Mouse (Mus musculus): ENCODE measurements around the gene Tmx2. TPM values are rescaled to one million over a fixed set of nuclear protein-coding genes. Genes with fewer than 3 reads are reported as not detected.
A peak's percentile ranks its signal among the peaks of the same experiment; 100 is the strongest.

Tmx2 gene
- total and polyA plus RNA-seq, 3 experiments: 4.0 to 96.2 (median 66.2) TPM

GRCm38 (mm10) chr2:84660253-84660652 lies 18.7 kb downstream of the Tmx2 start:
- no peak overlapping the region for H3K4me3 ChIP-seq (ENCODE audit: low read depth, low read length)
- TF ChIP-seq GATA1 (IDR thresholded peaks at IDR 0.05; ENCODE audit: borderline replicate concordance, low read length) (no peak), GATA2 (IDR thresholded peaks at IDR 0.05; ENCODE audit: borderline replicate concordance, low read depth, low read length) (no peak), CTCF (IDR thresholded peaks at IDR 0.05; ENCODE audit: low read depth, low read length) (no peak), POLR2AphosphoS5 (IDR thresholded peaks at IDR 0.05; ENCODE audit: insufficient replicate concordance, low read depth, low read length) (no peak), TAL1 (conservative IDR thresholded peaks at IDR 0.05; ENCODE audit: low read depth, low read length) (no peak)
- peak; percentile 34 for DNase-seq (ENCODE audit: low spot score)
- ATAC-seq (ENCODE audit: extremely low read depth, insufficient number of reproducible peaks, low FRiP score, poor library complexity, severe bottlenecking): peak; percentile 79; the same call in 1 of the 2 replicates
- no peaks in the 10 kb centered on the region for H3K36me3 ChIP-seq (replicated peaks)
- H3K4me1 ChIP-seq (ENCODE audit: insufficient read depth, low read depth, low read length): peaks cover 12% of the 10 kb centered on the region
- H3K9me3 ChIP-seq (replicated peaks): no peaks in the 10 kb centered on the region; the same call in 1 of the 2 replicates
- no peaks in the 10 kb centered on the region for H3K27me3 ChIP-seq (ENCODE audit: insufficient read depth, low read length)

- ATAC-seq (ENCODE audit: extremely low read depth, insufficient number of reproducible peaks, low FRiP score, poor library complexity, severe bottlenecking): no peak
- no peak for DNase-seq (ENCODE audit: low spot score)
- Histone ChIP-seq H3K9me3 (replicated peaks) (no peaks in the 10 kb centered on the region; the same call in 1 of the 2 replicates), H3K36me3 (replicated peaks) (no peaks in the 10 kb centered on the region), H3K4me3 (ENCODE audit: low read depth, low read length) (no peak within 1 kb of the TSS; the same call in 1 of the 2 replicates), H3K4me1 (ENCODE audit: insufficient read depth, low read depth, low read length) (peaks cover 12% of the 10 kb centered on the region), H3K27me3 (ENCODE audit: insufficient read depth, low read length) (no peaks in the 10 kb centered on the region)
- no peak for TF ChIP-seq POLR2AphosphoS5 (IDR thresholded peaks at IDR 0.05; ENCODE audit: insufficient replicate concordance, low read depth, low read length)
- TF ChIP-seq TAL1 (conservative IDR thresholded peaks at IDR 0.05; ENCODE audit: low read depth, low read length): no peak
- no peak for TF ChIP-seq GATA1 (IDR thresholded peaks at IDR 0.05; ENCODE audit: borderline replicate concordance, low read length)
- TF ChIP-seq CTCF (IDR thresholded peaks at IDR 0.05; ENCODE audit: low read depth, low read length): no peak
- TF ChIP-seq GATA2 (IDR thresholded peaks at IDR 0.05; ENCODE audit: borderline replicate concordance, low read depth, low read length): no peak
Measured at GRCm38 (mm10) chr2:84658806-84659205, 20.1 kb downstream of the Tmx2 start, which contains the start of gene Btbd18. Btbd18 (plus strand) TSS chr2:84659079.

- no peak overlapping the region for H3K4me3 ChIP-seq (ENCODE audit: low read depth, low read length)
- peaks cover 14% of the 10 kb centered on the region for H3K4me1 ChIP-seq (ENCODE audit: insufficient read depth, low read depth, low read length)
- H3K36me3 ChIP-seq (replicated peaks): no peaks in the 10 kb centered on the region
- no peaks in the 10 kb centered on the region; the same call in 1 of the 2 replicates for H3K9me3 ChIP-seq (replicated peaks)
- TF ChIP-seq TAL1 (conservative IDR thresholded peaks at IDR 0.05; ENCODE audit: low read depth, low read length): no peak
- DNase-seq (ENCODE audit: low spot score): no peak
- H3K27me3 ChIP-seq (ENCODE audit: insufficient read depth, low read length): no peaks in the 10 kb centered on the region
- no peak for ATAC-seq (ENCODE audit: extremely low read depth, insufficient number of reproducible peaks, low FRiP score, poor library complexity, severe bottlenecking)
Measured at GRCm38 (mm10) chr2:84655864-84656263, 23.1 kb downstream of the Tmx2 start.

GRCm38 (mm10) chr2:84653354-84653753 lies 25.6 kb downstream of the Tmx2 start:
- Histone ChIP-seq H3K4me3 (ENCODE audit: low read depth, low read length) (no peak overlapping the region), H3K27me3 (ENCODE audit: insufficient read depth, low read length) (no peaks in the 10 kb centered on the region), H3K36me3 (replicated peaks) (no peaks in the 10 kb centered on the region), H3K4me1 (ENCODE audit: insufficient read depth, low read depth, low read length) (peaks cover 9% of the 10 kb centered on the region), H3K9me3 (replicated peaks) (no peaks in the 10 kb centered on the region)
- no peak for DNase-seq (ENCODE audit: low spot score)
- no peak for TF ChIP-seq TAL1 (conservative IDR thresholded peaks at IDR 0.05; ENCODE audit: low read depth, low read length)
- no peak for TF ChIP-seq GATA2 (IDR thresholded peaks at IDR 0.05; ENCODE audit: borderline replicate concordance, low read depth, low read length)
- no peak for TF ChIP-seq CTCF (IDR thresholded peaks at IDR 0.05; ENCODE audit: low read depth, low read length)
- no peak for TF ChIP-seq POLR2AphosphoS5 (IDR thresholded peaks at IDR 0.05; ENCODE audit: insufficient replicate concordance, low read depth, low read length)
- TF ChIP-seq GATA1 (IDR thresholded peaks at IDR 0.05; ENCODE audit: borderline replicate concordance, low read length): no peak
- no peak for ATAC-seq (ENCODE audit: extremely low read depth, insufficient number of reproducible peaks, low FRiP score, poor library complexity, severe bottlenecking)

GRCm38 (mm10) chr2:84650464-84651195 lies 28.3 kb downstream of the Tmx2 start, which contains the start of gene Ctnnd1:
Ctnnd1 (minus strand) TSS chr2:84650765.
- DNase-seq (ENCODE audit: low spot score) (peak; percentile 90), ATAC-seq (ENCODE audit: extremely low read depth, insufficient number of reproducible peaks, low FRiP score, poor library complexity, severe bottlenecking) (peak; percentile 98)
- Histone ChIP-seq H3K36me3 (replicated peaks) (peaks cover 11% of the 10 kb centered on the region), H3K27me3 (ENCODE audit: insufficient read depth, low read length) (no peaks in the 10 kb centered on the region), H3K4me3 (ENCODE audit: low read depth, low read length) (peak within 1 kb of the TSS; percentile 73), H3K9me3 (replicated peaks) (no peaks in the 10 kb centered on the region), H3K4me1 (ENCODE audit: insufficient read depth, low read depth, low read length) (peaks cover 20% of the 10 kb centered on the region)
- no peak for TF ChIP-seq CTCF (IDR thresholded peaks at IDR 0.05; ENCODE audit: low read depth, low read length)
- TF ChIP-seq POLR2AphosphoS5 (IDR thresholded peaks at IDR 0.05; ENCODE audit: insufficient replicate concordance, low read depth, low read length): no peak
- no peak for TF ChIP-seq TAL1 (conservative IDR thresholded peaks at IDR 0.05; ENCODE audit: low read depth, low read length)
- TF ChIP-seq GATA2 (IDR thresholded peaks at IDR 0.05; ENCODE audit: borderline replicate concordance, low read depth, low read length): no peak
- TF ChIP-seq GATA1 (IDR thresholded peaks at IDR 0.05; ENCODE audit: borderline replicate concordance, low read length): no peak

- Histone ChIP-seq H3K4me3 (ENCODE audit: low read depth, low read length) (peak overlapping the region; percentile 73), H3K4me1 (ENCODE audit: insufficient read depth, low read depth, low read length) (peaks cover 20% of the 10 kb centered on the region), H3K36me3 (replicated peaks) (peaks cover 11% of the 10 kb centered on the region), H3K27me3 (ENCODE audit: insufficient read depth, low read length) (no peaks in the 10 kb centered on the region), H3K9me3 (replicated peaks) (no peaks in the 10 kb centered on the region)
- ATAC-seq (ENCODE audit: extremely low read depth, insufficient number of reproducible peaks, low FRiP score, poor library complexity, severe bottlenecking) (no peak), DNase-seq (ENCODE audit: low spot score) (no peak)
- TF ChIP-seq CTCF (IDR thresholded peaks at IDR 0.05; ENCODE audit: low read depth, low read length) (no peak), GATA2 (IDR thresholded peaks at IDR 0.05; ENCODE audit: borderline replicate concordance, low read depth, low read length) (no peak), POLR2AphosphoS5 (IDR thresholded peaks at IDR 0.05; ENCODE audit: insufficient replicate concordance, low read depth, low read length) (no peak), TAL1 (conservative IDR thresholded peaks at IDR 0.05; ENCODE audit: low read depth, low read length) (no peak), GATA1 (IDR thresholded peaks at IDR 0.05; ENCODE audit: borderline replicate concordance, low read length) (no peak)
Measured at GRCm38 (mm10) chr2:84649674-84650073, 29.3 kb downstream of the Tmx2 start.
